Mouse (Mus musculus) induced T-regulatory cell, adult 2 months (primary cell): Measurements from ENCODE around the gene Fgf7.

ENCODE experiments used
- DNase-seq: peaks from one replicate; pipeline ENCODE4 v3.0.0-alpha.2; 2012; ENCODE audit warnings: low read depth

The Fgf7 gene

DNA sequence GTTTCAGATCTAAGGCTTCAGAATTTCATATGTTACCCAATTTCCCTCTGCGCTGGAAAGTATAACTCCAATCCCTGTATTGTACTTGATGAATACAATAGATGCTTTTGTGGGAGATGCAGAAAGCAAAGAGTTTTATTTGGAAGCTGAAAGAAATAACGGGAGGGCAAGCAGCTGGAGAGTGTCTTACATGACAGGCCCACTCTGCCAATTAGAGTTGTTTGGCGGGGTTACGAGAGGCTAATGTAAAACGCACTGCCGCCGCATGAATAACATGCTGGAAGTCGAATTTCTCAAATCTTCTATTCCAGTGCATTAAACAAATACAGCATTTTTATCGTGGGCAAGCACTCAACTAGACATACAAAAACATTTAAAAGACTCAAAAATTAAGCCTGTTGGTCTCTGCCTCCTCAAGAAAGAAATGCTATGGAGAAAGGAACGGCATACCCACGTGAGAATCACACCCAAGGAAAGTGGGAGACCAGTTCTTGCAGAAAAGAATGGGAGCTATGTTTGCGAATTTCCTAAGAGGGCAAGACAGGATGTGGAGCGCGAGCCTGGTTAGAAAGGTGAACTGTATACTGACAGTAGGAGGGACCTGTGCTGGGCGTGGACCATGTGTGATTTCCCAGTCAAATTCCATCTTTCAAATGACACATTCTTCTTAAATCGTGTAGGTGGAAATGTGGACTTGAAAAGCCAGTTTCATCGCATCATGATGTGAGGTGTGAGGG lies 26.7 kb downstream of the Fgf7 start:
- no peak for DNase-seq

DNA sequence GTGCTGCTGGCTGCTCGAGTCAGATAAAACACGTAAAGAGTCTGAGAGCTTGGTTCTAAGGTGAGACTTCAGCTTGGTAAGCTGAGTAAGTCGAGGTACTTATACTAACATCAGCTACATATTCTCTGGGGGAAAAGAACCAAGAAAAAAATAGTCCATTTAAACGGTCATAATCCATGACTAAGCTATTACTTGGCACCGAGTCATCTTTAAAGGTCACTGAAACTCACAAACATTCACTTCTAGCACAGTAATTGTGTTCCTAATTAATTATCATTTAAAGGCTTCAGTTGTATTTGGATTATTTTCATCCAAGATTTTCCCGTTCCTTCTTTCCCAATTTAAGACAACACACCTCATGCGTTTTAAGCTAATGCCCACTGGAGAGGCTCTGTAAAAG lies 28.4 kb downstream of the Fgf7 start:
- no peak for DNase-seq

DNA sequence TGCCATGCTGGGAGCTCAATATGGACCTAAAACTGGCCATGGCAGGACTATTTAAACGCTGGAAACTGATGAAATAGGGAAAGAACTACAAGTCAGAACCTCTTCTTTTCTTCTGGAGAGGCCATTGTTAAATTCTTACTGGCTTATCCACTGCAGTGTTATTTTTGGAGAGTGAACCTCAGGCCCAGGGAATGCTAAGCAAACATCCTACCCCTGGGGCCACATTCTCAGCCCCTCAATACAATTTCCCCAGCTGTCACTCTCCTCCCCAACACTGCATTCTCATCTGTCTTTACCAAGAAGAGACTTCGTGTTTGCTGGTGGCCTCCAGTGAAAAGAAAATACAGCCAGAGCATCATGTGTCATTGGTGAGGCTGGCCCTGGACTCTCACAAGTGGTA lies 30.4 kb downstream of the Fgf7 start:
- no peak for DNase-seq

DNA sequence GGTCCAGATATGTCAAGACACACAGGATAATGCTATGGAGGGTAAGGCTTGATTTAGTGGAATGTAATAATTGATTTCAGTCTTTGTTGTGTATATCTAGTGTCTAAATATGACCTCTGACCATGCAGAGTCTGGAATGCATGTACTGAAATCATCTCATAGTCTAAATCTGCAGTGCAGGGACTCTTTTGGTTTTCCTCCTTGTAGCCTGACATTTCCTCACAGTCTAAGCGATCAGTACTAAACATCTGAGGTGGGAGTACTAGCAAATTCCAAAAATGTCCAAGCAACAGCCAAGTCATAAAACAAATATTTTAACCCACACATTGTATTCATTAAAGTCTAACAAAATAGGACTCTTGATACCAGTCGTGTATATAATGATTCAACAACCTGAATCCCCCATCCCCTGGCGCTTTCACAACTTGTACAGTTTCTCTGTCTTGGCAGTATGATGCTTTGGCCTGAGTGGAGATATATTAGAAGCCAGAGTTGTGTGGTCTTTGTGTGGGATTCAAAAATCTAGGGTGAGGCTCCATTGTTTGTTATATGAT lies 30.9 kb downstream of the Fgf7 start:
- no peak for DNase-seq

DNA sequence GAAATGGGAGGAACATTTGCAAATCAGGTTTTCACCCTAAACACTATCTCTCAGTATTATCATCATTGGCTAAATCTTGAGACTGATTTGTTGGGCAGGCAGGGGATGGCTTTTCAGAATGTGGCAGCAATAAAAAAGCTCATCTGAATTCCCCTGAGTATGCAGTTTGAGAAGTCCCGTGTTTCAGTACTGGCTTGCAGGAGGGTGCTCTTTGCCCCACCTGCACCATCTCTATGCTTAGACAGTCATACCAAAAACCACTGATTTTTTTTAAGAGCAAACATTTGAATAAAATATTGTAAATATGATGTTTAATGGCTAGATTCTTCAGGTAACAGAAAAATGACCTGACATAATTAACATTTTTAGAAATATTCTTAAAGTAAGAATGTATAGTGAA lies 35.3 kb downstream of the Fgf7 start:
- no peak for DNase-seq

DNA sequence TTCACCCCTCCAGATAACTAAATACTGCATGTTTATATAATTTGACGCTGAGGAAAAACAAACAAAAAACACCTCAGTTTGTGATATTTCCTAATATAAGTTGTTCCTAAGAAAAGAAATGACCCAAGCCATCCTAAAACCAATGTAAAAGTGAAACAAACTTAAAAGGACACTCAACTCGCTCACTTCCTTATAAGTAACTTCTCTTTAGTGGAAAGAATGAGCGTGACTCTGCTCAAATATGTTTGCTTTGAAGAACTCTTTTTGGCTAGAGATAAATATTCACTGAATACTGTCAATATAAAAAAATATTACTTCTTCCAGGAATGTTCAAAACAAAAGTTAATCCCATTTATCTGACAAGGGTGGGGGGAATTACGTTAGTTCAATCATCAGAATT lies 39.3 kb downstream of the Fgf7 start:
- no peak for DNase-seq

DNA sequence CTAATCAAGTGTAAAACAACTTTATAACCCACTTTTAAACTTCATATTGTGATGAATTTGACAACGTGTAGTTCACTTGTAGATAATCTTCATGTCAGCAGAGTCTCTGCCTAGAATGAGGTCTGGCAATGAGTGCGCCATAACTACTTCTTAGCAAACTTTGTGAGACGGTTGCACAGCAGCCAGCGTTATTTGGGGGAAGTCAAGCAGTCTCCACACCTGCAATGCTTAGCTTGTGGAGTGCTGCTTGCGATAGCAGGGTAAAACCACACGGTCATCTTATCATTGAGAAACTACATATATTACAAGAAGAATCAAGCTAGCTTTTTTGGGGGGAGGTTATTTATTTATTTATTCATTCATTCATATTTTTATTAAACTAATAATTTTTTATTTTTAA lies 42.0 kb downstream of the Fgf7 start:
- DNase-seq = no peak

DNA sequence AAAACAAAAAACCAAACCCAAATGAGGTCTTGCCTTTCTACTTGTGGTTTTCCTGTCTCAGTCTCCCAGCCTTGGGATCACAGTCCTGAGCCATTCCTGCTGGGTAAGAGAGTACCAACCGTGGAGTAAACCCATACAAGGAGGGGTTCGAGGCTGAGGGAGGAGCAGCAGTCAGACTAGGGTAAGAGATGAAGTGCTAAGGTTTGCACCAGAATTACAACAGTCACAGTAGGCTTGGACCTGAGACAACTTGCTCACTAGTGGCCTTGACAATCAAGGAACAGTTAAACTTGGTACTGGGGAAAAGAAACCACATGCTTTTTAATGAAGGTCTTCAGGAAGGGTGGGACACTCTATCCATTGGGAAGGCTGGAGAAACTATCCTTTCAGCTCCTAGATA lies 44.6 kb downstream of the Fgf7 start:
- DNase-seq = no peak

DNA sequence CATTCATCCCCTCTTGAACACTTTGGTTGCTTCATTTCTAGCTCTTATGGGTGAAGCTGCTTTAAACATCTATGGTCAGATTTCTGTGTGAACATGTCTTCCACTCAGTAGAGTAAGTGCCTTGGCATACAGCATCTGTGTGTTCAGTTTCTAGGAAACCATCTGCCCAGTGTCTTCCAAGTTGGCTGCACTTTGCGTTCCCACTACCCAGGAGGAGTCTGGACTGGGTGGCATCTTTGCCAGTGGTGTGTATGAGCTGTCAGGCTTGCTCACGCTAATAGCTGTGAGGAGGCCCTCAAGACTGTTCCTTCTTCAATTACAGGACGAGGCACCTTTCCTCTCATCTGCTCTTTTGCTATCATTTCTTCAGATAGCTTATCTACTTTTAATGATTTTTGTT lies 49.9 kb downstream of the Fgf7 start:
- no peak for DNase-seq

DNA sequence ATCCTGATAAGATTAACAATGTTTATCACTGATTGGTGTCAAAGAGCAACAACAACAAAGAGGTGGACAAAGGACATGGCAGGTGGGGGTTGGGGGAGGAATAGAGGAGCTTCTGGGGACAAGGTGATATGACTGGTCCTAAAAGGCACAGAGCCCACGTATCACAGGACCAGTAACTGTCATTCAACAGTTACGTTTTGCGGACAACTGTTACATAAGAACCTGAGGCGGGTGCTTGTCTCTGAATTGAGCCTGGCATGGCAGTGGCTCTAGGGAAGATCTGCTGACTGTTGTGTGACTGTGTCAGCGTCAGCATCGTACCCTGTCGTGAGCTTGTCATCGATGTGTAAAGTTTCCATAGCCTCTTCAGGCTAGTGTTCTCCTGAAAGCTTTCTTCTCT lies 51.7 kb downstream of the Fgf7 start:
- no peak for DNase-seq

DNA sequence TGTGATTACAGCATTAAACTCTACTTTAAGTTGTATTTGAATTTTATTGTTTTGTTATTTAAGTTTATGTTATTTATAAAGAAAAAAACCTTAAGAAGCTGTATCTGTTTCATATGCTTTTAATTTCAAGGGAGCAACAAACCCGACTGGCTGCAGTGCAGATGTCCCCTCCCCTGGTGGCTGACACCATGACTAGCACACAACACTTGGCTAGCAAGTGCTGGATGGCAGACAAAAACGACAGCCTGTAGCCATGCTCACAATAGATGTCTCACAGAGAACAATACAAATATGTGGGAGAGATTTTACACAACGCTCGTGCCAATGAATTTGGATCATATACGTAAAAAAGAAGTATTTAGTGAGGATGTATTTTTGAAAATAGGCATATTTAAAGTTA lies 56.0 kb downstream of the Fgf7 start:
- DNase-seq = no peak

DNA sequence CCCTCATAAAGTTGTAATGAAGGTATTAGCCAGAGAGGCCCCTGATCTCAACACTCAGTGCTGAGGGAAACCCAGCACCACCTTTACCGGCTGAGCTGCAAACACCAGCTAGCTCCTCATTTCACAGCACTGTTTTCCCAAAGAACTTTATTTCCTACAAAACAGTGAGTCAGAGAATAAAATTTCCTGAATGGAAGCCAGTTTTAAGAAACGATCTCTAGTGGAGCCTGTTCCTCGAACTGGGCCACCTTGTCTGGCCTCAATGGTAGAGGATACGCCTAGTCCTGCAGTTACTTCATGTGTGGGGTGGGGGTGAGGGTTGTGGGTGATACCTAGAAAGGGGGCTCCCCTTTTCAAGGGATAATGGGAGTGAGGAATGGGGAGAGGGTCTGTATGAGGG lies 60.2 kb downstream of the Fgf7 start:
- no peak for DNase-seq
